14 mouse cellular contexts compared by ENCODE assay signal in genomic region chr6:58998528-58998927, GRCm38 (mm10). TPM values are rescaled to one million over a fixed set of nuclear protein-coding genes. Genes with fewer than 3 reads are reported as not detected.
DNase-seq lines count a peak whose midpoint lies in the region; ATAC-seq and TF ChIP-seq lines count a peak whose summit lies in the region.
"Had no signal": no experiment of that assay in that cellular context is flagged by ENCODE, and none has a peak within 500 bp of the region (broad histone marks: within the 10 kb centered on the region; RNA-seq: fewer than 3 reads in every experiment).

No protein-coding gene starts in this region.

- TF ChIP-seq POLR2A in bone marrow macrophage, adult 2 months (IDR thresholded peaks at IDR 0.05; ENCODE audit: borderline replicate concordance, low read depth, low read length), result no peak

- H3K4me1 ChIP-seq in hindbrain, embryonic 13.5 days (replicated peaks), result no peaks in the 10 kb centered on the region
- no peaks in the 10 kb centered on the region for H3K4me1 ChIP-seq in hindbrain, embryonic 14.5 days (replicated peaks; ENCODE audit: control insufficient read depth, insufficient read depth, low read length)
- H3K4me1 ChIP-seq in bone marrow macrophage, adult 2 months (ENCODE audit: control insufficient read depth, insufficient read depth, low read length), result peaks cover 17% of the 10 kb centered on the region
- H3K4me1 ChIP-seq in intestine, embryonic 15.5 days (replicated peaks), result 0 out of 2 replicates have a peak, but pooled peaks cover 8% of the 10 kb centered on the region
- H3K4me1 ChIP-seq: hindbrain, embryonic 10.5 days; limb, embryonic 10.5 days had no signal

- H3K27me3 ChIP-seq in hindbrain, embryonic 13.5 days, result no peaks in the 10 kb centered on the region
- no peaks in the 10 kb centered on the region for H3K27me3 ChIP-seq in hindbrain, embryonic 14.5 days (ENCODE audit: control insufficient read depth, insufficient read depth, low read length)
- H3K27me3 ChIP-seq in intestine, embryonic 15.5 days (replicated peaks), result no peaks in the 10 kb centered on the region

- ATAC-seq in hindbrain, embryonic 13.5 days (ENCODE audit: low FRiP score), result no peak
- no peak for ATAC-seq in hindbrain, embryonic 14.5 days (ENCODE audit: low FRiP score)
- ATAC-seq in intestine, embryonic 15.5 days, result peak; percentile 48

- 72% methylated on average over 4 of the region's 4 CpGs for WGBS in hindbrain, embryonic 13.5 days
- 72% methylated on average over 4 of the region's 4 CpGs for WGBS in hindbrain, embryonic 14.5 days
- WGBS in intestine, embryonic 15.5 days, result 58% methylated on average over 4 of the region's 4 CpGs

- H3K27ac ChIP-seq in hindbrain, embryonic 13.5 days, result peak overlapping the region; percentile 26; the same call in 1 of the 2 replicates
- H3K27ac ChIP-seq in hindbrain, embryonic 14.5 days, result no peak overlapping the region
- peak overlapping the region; percentile 33 for H3K27ac ChIP-seq in bone marrow macrophage, adult 2 months (ENCODE audit: insufficient read depth, low read depth, low read length)
- peak overlapping the region; percentile 30 for H3K27ac ChIP-seq in intestine, embryonic 15.5 days
- H3K27ac ChIP-seq: hindbrain, embryonic 10.5 days; limb, embryonic 10.5 days; macrophage had no signal

- H3K9me3 ChIP-seq in hindbrain, embryonic 13.5 days, result no peaks in the 10 kb centered on the region
- H3K9me3 ChIP-seq in hindbrain, embryonic 14.5 days (ENCODE audit: control insufficient read depth, low read length), result no peaks in the 10 kb centered on the region
- no peaks in the 10 kb centered on the region for H3K9me3 ChIP-seq in intestine, embryonic 15.5 days
- H3K9me3 ChIP-seq: hindbrain, embryonic 10.5 days; limb, embryonic 10.5 days had no signal

- no peaks in the 10 kb centered on the region for H3K36me3 ChIP-seq in hindbrain, embryonic 13.5 days
- H3K36me3 ChIP-seq in hindbrain, embryonic 14.5 days (replicated peaks; ENCODE audit: control insufficient read depth, insufficient read depth), result no peaks in the 10 kb centered on the region
- H3K36me3 ChIP-seq in intestine, embryonic 15.5 days, result no peaks in the 10 kb centered on the region
- H3K36me3 ChIP-seq: hindbrain, embryonic 10.5 days; limb, embryonic 10.5 days had no signal

- DNase-seq in hindbrain, embryonic 14.5 days (ENCODE audit: low spot score), result no peak
- DNase-seq in kidney, postnatal 10 days, result peak; percentile 27
- no peak for DNase-seq in embryo, embryonic 9.5 days (ENCODE audit: extremely low spot score)
- no peak for DNase-seq in right cerebral cortex, postnatal 25 days
- no peak for DNase-seq in B cell, adult 2 months
- DNase-seq: adrenal gland, adult 8-10 months; cerebellum, adult 2 months; thymus, adult 2 months had no signal

- no peak overlapping the region for H3K9ac ChIP-seq in hindbrain, embryonic 13.5 days
- no peak overlapping the region for H3K9ac ChIP-seq in hindbrain, embryonic 14.5 days
- no peak overlapping the region for H3K9ac ChIP-seq in intestine, embryonic 15.5 days

- no peak for TF ChIP-seq CTCF in bone marrow macrophage, adult 2 months (IDR thresholded peaks at IDR 0.05; ENCODE audit: low read depth, low read length)

- no peak overlapping the region for H3K4me2 ChIP-seq in hindbrain, embryonic 13.5 days
- H3K4me2 ChIP-seq in hindbrain, embryonic 14.5 days (replicated peaks), result no peak overlapping the region
- H3K4me2 ChIP-seq in intestine, embryonic 15.5 days (replicated peaks), result no peak overlapping the region; the same call in 1 of the 2 replicates

- H3K4me3 ChIP-seq in hindbrain, embryonic 13.5 days, result no peak overlapping the region
- H3K4me3 ChIP-seq in hindbrain, embryonic 14.5 days (replicated peaks; ENCODE audit: low read length), result no peak overlapping the region
- H3K4me3 ChIP-seq in bone marrow macrophage, adult 2 months (ENCODE audit: insufficient read depth, low read length), result no peak overlapping the region
- no peak overlapping the region for H3K4me3 ChIP-seq in intestine, embryonic 15.5 days (replicated peaks)
- H3K4me3 ChIP-seq: hindbrain, embryonic 10.5 days; limb, embryonic 10.5 days had no signal

RNA-seq across cellular contexts. Expression of gene Fam13a, which starts 25.8 kb away (rescaled TPM):
- 8.2 and 9.5 TPM in 2 replicates for polyA plus RNA-seq in hindbrain, embryonic 13.5 days (2015; fragmentation: Nextera tagmentation; extraction: Ambion mirVana)
- polyA plus RNA-seq in hindbrain, embryonic 14.5 days (2014; fragmentation: Nextera tagmentation; extraction: Ambion mirVana), result 10.3 and 11.1 TPM in 2 replicates
- 0.25 and 0.72 TPM in 2 replicates for polyA plus RNA-seq in bone marrow macrophage, adult 2 months (2012; ENCODE audit: insufficient read depth, insufficient read length, missing spikeins)
- 14.5 and 14.9 TPM in 2 replicates for polyA plus RNA-seq in intestine, embryonic 15.5 days (2015; fragmentation: Nextera tagmentation; extraction: Ambion mirVana)
